Mouse (Mus musculus) liver, postnatal 0 days (tissue): ENCODE results near the gene Adarb1.

Experiments
- CTCF ChIP-seq: sonication (generic); IDR thresholded peaks from 2 replicates; pipeline ENCODE4 v1.5.1; 2016; ENCODE audit warnings: antibody characterized with exemption, low read depth
- EP300 ChIP-seq: IDR thresholded peaks from 2 replicates; pipeline ENCODE4 v1.6.1; 2016; ENCODE audit warnings: antibody characterized with exemption, low read depth, mild to moderate bottlenecking

DNA sequence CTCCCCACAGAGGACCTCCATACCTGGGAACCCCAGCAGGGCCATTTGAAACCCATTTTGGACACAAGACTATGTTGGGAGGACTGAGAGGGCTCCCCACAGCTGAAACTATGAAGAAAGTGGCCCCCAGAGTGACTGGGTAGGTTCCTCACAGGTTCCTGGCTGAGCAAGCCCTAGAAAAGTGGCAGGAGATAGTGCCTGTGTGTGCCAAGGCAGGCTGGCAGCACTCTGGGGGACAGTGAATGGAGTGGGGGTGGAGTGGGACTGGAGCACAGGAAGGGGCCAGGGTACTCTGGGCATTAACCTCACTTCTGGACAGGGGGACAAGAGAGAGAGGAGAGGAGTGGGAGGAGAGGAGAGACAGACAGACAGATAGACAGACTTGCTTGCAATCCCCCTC is 144.3 kb downstream of the Adarb1 start:
- TF ChIP-seq EP300 = no peak
- no peak for TF ChIP-seq CTCF
